Mouse (Mus musculus): ENCODE data around the gene Epb41l1. TPM values are rescaled to one million over a fixed set of nuclear protein-coding genes. Genes with fewer than 3 reads are reported as not detected.
"Not testable (repeated sequence)": the region's sequence is repeated elsewhere in the genome, so short reads cannot be mapped to it uniquely, and the experiment has no call there.

The Epb41l1 gene
- total RNA-seq (2021) (1 to 10 TPM; 7.3 to 8.2 TPM), polyA plus RNA-seq (2012; rRNA removed) (7.6 and 7.8 TPM in 2 replicates)
- long read RNA-seq, partial matches to known transcripts = 1 of 7 reads
- long read RNA-seq, other reads (novel, unspliced or antisense) = 6 of 7 reads

GRCm38 (mm10) chr2:156420694-156421380 is at the start of gene Epb41l1:
Gene Epb41l1 (plus strand): TSS chr2:156420909.
- Histone ChIP-seq H3K27ac (no peak within 1 kb of the TSS; the same call in 1 of the 2 replicates), H3K27me3 (ENCODE audit: control insufficient read depth, insufficient read depth, low read length) (peaks cover 12% of the 10 kb centered on the region), H3K4me3 (peak within 1 kb of the TSS; percentile 58), H3K4me1 (ENCODE audit: control insufficient read depth, insufficient read depth, low read length) (peaks cover 2% of the 10 kb centered on the region), H3K79me2 (replicated peaks; ENCODE audit: control insufficient read depth, insufficient read depth, low read length) (no peaks in the 10 kb centered on the region), H3K36me3 (ENCODE audit: control insufficient read depth, insufficient read depth, low read length) (no peaks in the 10 kb centered on the region), H3K9ac (ENCODE audit: low read depth, low read length) (peak within 1 kb of the TSS; percentile 50)
- peak; percentile 66 to 67 for DNase-seq
- intact Hi-C loops (cut with DNase I) = loop anchor here (5.0 kb wide), 1 partner anchor 91 kb away; no protein-coding TSS in a partner anchor
- WGBS = under 1% methylated on average over 70 of the region's 76 CpGs
- TF ChIP-seq POLR2A (IDR thresholded peaks at IDR 0.05; ENCODE audit: insufficient read depth, low read depth, low read length) (no peak), CTCF (IDR thresholded peaks at IDR 0.05) (peak; percentile 5; the same call in 1 of the 2 replicates)

- H3K27ac ChIP-seq = no peak overlapping the region
- DNase-seq = no peak
- intact Hi-C loops (cut with DNase I) = no loop called here
Measured at GRCm38 (mm10) chr2:156376956-156377355, 43.8 kb upstream of the Epb41l1 start.

GRCm38 (mm10) chr2:156379929-156380328 is 40.8 kb upstream of the Epb41l1 start:
- WGBS = 86% methylated on average over 10 of the region's 10 CpGs
- H3K79me2 ChIP-seq (replicated peaks; ENCODE audit: control insufficient read depth, insufficient read depth, low read length) = no peaks in the 10 kb centered on the region
- no peak overlapping the region for H3K27ac ChIP-seq
- no peak for DNase-seq
- H3K27me3 ChIP-seq (ENCODE audit: control insufficient read depth, insufficient read depth, low read length) = no peaks in the 10 kb centered on the region
- no peaks in the 10 kb centered on the region for H3K4me1 ChIP-seq (ENCODE audit: control insufficient read depth, insufficient read depth, low read length)
- no peaks in the 10 kb centered on the region for H3K36me3 ChIP-seq (ENCODE audit: control insufficient read depth, insufficient read depth, low read length)
- TF ChIP-seq CTCF (IDR thresholded peaks at IDR 0.05) (no peak), EP300 (IDR thresholded peaks at IDR 0.05; ENCODE audit: insufficient read depth, low read depth, low read length) (no peak), POLR2A (IDR thresholded peaks at IDR 0.05; ENCODE audit: insufficient read depth, low read depth, low read length) (no peak)
- no peak overlapping the region for H3K9ac ChIP-seq (ENCODE audit: low read depth, low read length)
- no peak overlapping the region for H3K4me3 ChIP-seq
- intact Hi-C loops (cut with DNase I) = no loop called here

More at GRCm38 (mm10) chr2:156376956-156377355, 43.8 kb upstream of the Epb41l1 start:
- no peaks in the 10 kb centered on the region for H3K27me3 ChIP-seq (ENCODE audit: control insufficient read depth, insufficient read depth, low read length)
- no peaks in the 10 kb centered on the region for H3K79me2 ChIP-seq (replicated peaks; ENCODE audit: control insufficient read depth, insufficient read depth, low read length)
- no peak overlapping the region for H3K9ac ChIP-seq (ENCODE audit: low read depth, low read length)
- H3K4me3 ChIP-seq = no peak overlapping the region
- 68% methylated on average over 7 of the region's 7 CpGs for WGBS
- H3K4me1 ChIP-seq (ENCODE audit: control insufficient read depth, insufficient read depth, low read length) = no peaks in the 10 kb centered on the region
- TF ChIP-seq EP300 (IDR thresholded peaks at IDR 0.05; ENCODE audit: insufficient read depth, low read depth, low read length) (no peak), CTCF (IDR thresholded peaks at IDR 0.05) (no peak), POLR2A (IDR thresholded peaks at IDR 0.05; ENCODE audit: insufficient read depth, low read depth, low read length) (no peak)
- H3K36me3 ChIP-seq (ENCODE audit: control insufficient read depth, insufficient read depth, low read length) = no peaks in the 10 kb centered on the region

GRCm38 (mm10) chr2:156381350-156381749 is 39.4 kb upstream of the Epb41l1 start:
- 83% methylated on average over 4 of the region's 4 CpGs for WGBS
- DNase-seq = no peak
- TF ChIP-seq CTCF (IDR thresholded peaks at IDR 0.05) (0 out of 2 replicates have a peak, but pooled peaks have one; percentile 23), EP300 (IDR thresholded peaks at IDR 0.05; ENCODE audit: insufficient read depth, low read depth, low read length) (no peak)

GRCm38 (mm10) chr2:156392461-156393154 is 28.1 kb upstream of the Epb41l1 start:
- H3K27ac ChIP-seq = peak overlapping the region; percentile 67
- TF ChIP-seq POLR2A (IDR thresholded peaks at IDR 0.05; ENCODE audit: insufficient read depth, low read depth, low read length) = peak; percentile 55; the same call in 1 of the 2 replicates
- peak overlapping the region; percentile 47; the same call in 1 of the 2 replicates for H3K4me3 ChIP-seq

More at GRCm38 (mm10) chr2:156381350-156381749, 39.4 kb upstream of the Epb41l1 start:
- Histone ChIP-seq H3K9ac (ENCODE audit: low read depth, low read length) (no peak overlapping the region), H3K27me3 (ENCODE audit: control insufficient read depth, insufficient read depth, low read length) (no peaks in the 10 kb centered on the region), H3K79me2 (replicated peaks; ENCODE audit: control insufficient read depth, insufficient read depth, low read length) (no peaks in the 10 kb centered on the region), H3K4me3 (no peak overlapping the region), H3K36me3 (ENCODE audit: control insufficient read depth, insufficient read depth, low read length) (no peaks in the 10 kb centered on the region), H3K27ac (no peak overlapping the region), H3K4me1 (ENCODE audit: control insufficient read depth, insufficient read depth, low read length) (no peaks in the 10 kb centered on the region)
- intact Hi-C loops (cut with DNase I) = no loop called here

More at GRCm38 (mm10) chr2:156392461-156393154, 28.1 kb upstream of the Epb41l1 start:
- H3K79me2 ChIP-seq (replicated peaks; ENCODE audit: control insufficient read depth, insufficient read depth, low read length); H3K27me3 ChIP-seq (ENCODE audit: control insufficient read depth, insufficient read depth, low read length); intact Hi-C loops (cut with DNase I); H3K4me1 ChIP-seq (ENCODE audit: control insufficient read depth, insufficient read depth, low read length); H3K36me3 ChIP-seq (ENCODE audit: control insufficient read depth, insufficient read depth, low read length): not testable (repeated sequence)
- peak overlapping the region; percentile 60 for H3K9ac ChIP-seq (ENCODE audit: low read depth, low read length)
- WGBS = 1% methylated on average over 20 of the region's 63 CpGs
- DNase-seq = peak; percentile 80 to 83

All from heart, adult 2 months (tissue).